Mouse (Mus musculus) midbrain, embryonic 14.5 days (tissue): ENCODE data around the gene Ppfibp1. TPM values are rescaled to one million over a fixed set of nuclear protein-coding genes. Genes with fewer than 3 reads are reported as not detected.

Experiments
- ATAC-seq: fragments of 200-750 bp; cut with Nextera tagmentation; 2 replicates; pipeline ENCODE4 v1.8.0; 2017; ENCODE audit warnings: moderate number of reproducible peaks, moderate library complexity; ENCODE audit not compliant: low FRiP score, low TSS enrichment
- DNase-seq: peaks from one replicate; pipeline ENCODE4 v3.0.0-alpha.2; 2015
- H3K27ac ChIP-seq: fragments of 300-500 bp; sonication (generic); replicated peaks from 2 replicates; pipeline ENCODE4 v1.5.1; 2014; ENCODE audit warnings: mild to moderate bottlenecking, low read depth, low read length, moderate library complexity
- H3K27me3 ChIP-seq: fragments of 300-500 bp; sonication (generic); 2 replicates; pipeline ENCODE4 v1.6.1; 2014; ENCODE audit warnings: low read length, control low read depth, mixed read lengths; ENCODE audit not compliant: control insufficient read depth, insufficient read depth
- H3K36me3 ChIP-seq: fragments of 300-500 bp; sonication (generic); 2 replicates; pipeline ENCODE4 v1.6.1; 2014; ENCODE audit warnings: low read length, control low read depth; ENCODE audit not compliant: control insufficient read depth, insufficient read depth
- H3K4me1 ChIP-seq: fragments of 300-500 bp; sonication (generic); 2 replicates; pipeline ENCODE4 v1.6.1; 2014; ENCODE audit warnings: mild to moderate bottlenecking, antibody characterized with exemption, low read length, control low read depth; ENCODE audit not compliant: control insufficient read depth, insufficient read depth
- H3K4me2 ChIP-seq: fragments of 300-500 bp; sonication (generic); 2 replicates; pipeline ENCODE4 v1.6.1; 2014; ENCODE audit warnings: mild to moderate bottlenecking, low read length, moderate library complexity
- H3K4me3 ChIP-seq: fragments of 300-500 bp; sonication (generic); replicated peaks from 2 replicates; pipeline ENCODE4 v1.5.1; 2014; ENCODE audit warnings: low read depth, low read length
- H3K9ac ChIP-seq: fragments of 300-500 bp; sonication (generic); replicated peaks from 2 replicates; pipeline ENCODE4 v1.6.1; 2014; ENCODE audit warnings: mild to moderate bottlenecking, low read length, moderate library complexity
- H3K9me3 ChIP-seq: fragments of 300-500 bp; sonication (generic); 2 replicates; pipeline ENCODE4 v1.6.1; 2016; ENCODE audit warnings: low read length, control low read depth, mixed read lengths; ENCODE audit not compliant: control insufficient read depth
- WGBS: fragments of 180-500 bp; shearing (Covaris S2); extraction: QIAGEN DNeasy Blood & Tissue Kit; methylation state at CpG from one replicate; pipeline ENCODE4 v1.1.7; 2014; 5-methylcytosine and 5-hydroxymethylcytosine counted together
- polyA plus RNA-seq: library from polyadenylated mRNA; unstranded; fragments of >200 nt; fragmentation: Nextera tagmentation; extraction: Ambion mirVana; gene quantifications from 2 replicates; pipeline ENCODE4 v1.2.1, GENCODE M21; 2014

Gene Ppfibp1
- polyA plus RNA-seq, 1 experiment from 2014 or later = 13.4 TPM

DNA sequence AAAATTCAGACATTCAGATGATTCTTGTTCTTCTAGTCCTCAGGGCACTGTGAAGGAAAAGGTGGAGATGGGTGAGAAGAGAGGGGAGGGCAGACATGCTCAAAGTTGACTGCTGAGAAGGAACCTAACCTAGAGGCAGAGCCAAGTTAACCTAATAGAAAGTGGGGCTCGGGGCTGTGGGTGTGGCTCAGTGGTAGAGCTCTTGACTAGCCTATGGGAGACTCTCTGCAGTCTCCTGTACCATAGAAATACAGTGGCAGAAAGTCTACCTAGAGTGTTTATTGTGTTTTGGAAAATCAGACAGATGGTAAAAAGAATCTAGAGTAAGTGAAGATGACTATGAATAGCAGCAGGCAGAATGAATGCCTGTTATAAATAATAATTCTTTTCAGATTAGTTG is 67.2 kb downstream of the Ppfibp1 start:
- no peak for ATAC-seq

DNA sequence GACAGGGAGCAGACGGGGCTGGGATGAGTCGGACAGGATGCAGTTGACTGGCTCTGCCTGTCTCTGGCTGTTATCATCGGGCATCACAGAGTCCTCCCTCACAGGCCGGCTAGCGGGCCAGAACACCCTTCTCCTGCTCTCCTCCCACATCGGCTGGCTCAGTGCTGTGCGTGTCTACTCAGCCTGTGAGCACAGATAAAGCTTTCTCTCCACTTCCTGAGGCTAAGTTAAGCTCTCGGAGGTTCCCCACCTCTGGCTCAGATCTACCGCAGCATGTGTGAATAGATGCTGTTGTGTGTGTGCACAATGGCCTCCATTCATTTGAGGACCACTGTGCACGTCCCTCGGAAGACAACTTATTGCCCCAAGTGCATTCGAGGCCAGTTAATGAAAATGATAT is 67.6 kb downstream of the Ppfibp1 start:
- 10% methylated on average over 12 of the region's 12 CpGs for WGBS
- H3K27ac ChIP-seq = no peak overlapping the region
- no peak overlapping the region for H3K9ac ChIP-seq
- no peaks in the 10 kb centered on the region for H3K9me3 ChIP-seq
- H3K4me1 ChIP-seq = peaks cover 4% of the 10 kb centered on the region; the same call in 1 of the 2 replicates
- H3K36me3 ChIP-seq = no peaks in the 10 kb centered on the region
- DNase-seq (peak; percentile 19), ATAC-seq (no peak)
- H3K4me2 ChIP-seq = no peak overlapping the region
- H3K4me3 ChIP-seq = no peak overlapping the region
- H3K27me3 ChIP-seq = no peaks in the 10 kb centered on the region

More for the DNA sequence above, 67.2 kb downstream of the Ppfibp1 start:
- no peak for DNase-seq
- no peaks in the 10 kb centered on the region for H3K27me3 ChIP-seq
- H3K36me3 ChIP-seq = no peaks in the 10 kb centered on the region
- no peak overlapping the region for H3K4me3 ChIP-seq
- H3K4me1 ChIP-seq = peaks cover 6% of the 10 kb centered on the region; the same call in 1 of the 2 replicates
- no peak overlapping the region for H3K4me2 ChIP-seq
- no peaks in the 10 kb centered on the region for H3K9me3 ChIP-seq
- H3K9ac ChIP-seq = no peak overlapping the region
- no peak overlapping the region for H3K27ac ChIP-seq
- 71% methylated on average over 1 of the region's 1 CpGs for WGBS

DNA sequence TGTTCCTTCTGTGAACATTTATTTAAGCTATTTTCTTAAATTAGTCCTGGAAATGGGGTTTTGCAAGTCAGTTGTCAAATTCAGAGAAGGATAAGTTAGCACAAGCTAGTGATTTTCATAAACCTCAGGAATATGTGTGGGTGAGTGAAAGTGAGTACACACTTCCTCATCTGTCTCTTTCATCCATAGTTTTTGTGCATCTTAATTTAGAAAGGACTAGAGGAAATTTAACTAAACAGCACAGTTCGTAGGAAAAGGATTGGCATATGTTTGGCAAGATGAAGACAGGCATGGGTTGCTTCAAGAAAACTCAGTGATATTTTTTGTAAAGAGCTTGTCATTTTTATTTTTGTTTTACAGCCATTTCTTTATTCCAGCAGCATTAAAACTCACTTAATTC is 68.7 kb downstream of the Ppfibp1 start:
- Histone ChIP-seq H3K4me2 (no peak overlapping the region), H3K27me3 (no peaks in the 10 kb centered on the region), H3K27ac (no peak overlapping the region), H3K9ac (no peak overlapping the region), H3K4me1 (peaks cover 4% of the 10 kb centered on the region; the same call in 1 of the 2 replicates), H3K4me3 (no peak overlapping the region), H3K9me3 (no peaks in the 10 kb centered on the region), H3K36me3 (no peaks in the 10 kb centered on the region)
- DNase-seq (no peak), ATAC-seq (no peak)
- 90% methylated on average over 1 of the region's 1 CpGs for WGBS

DNA sequence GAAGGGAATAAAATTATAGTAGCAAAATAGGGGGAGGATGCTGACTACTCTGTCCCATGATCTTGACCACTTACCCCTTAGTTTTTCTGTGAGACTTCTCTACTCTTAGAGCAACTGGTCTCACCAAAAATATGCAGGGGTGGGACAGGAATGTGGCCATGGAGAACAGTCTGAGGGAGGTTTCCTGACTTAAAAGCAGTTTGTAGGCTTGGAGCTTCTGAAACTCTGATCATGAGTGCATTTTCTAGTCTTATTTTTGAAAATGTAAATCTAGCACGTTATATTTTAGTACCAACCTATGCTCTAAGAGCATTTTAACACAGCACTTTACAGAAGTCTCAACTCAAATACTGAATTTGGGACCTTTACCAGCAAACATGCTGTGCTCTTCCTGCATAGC is 70.4 kb downstream of the Ppfibp1 start:
- Histone ChIP-seq H3K9me3 (no peaks in the 10 kb centered on the region), H3K9ac (no peak overlapping the region), H3K4me3 (no peak overlapping the region), H3K27ac (no peak overlapping the region), H3K27me3 (no peaks in the 10 kb centered on the region), H3K4me1 (peaks cover 4% of the 10 kb centered on the region; the same call in 1 of the 2 replicates), H3K4me2 (no peak overlapping the region), H3K36me3 (no peaks in the 10 kb centered on the region)
- ATAC-seq (no peak), DNase-seq (no peak)
- 78% methylated on average over 1 of the region's 1 CpGs for WGBS

DNA sequence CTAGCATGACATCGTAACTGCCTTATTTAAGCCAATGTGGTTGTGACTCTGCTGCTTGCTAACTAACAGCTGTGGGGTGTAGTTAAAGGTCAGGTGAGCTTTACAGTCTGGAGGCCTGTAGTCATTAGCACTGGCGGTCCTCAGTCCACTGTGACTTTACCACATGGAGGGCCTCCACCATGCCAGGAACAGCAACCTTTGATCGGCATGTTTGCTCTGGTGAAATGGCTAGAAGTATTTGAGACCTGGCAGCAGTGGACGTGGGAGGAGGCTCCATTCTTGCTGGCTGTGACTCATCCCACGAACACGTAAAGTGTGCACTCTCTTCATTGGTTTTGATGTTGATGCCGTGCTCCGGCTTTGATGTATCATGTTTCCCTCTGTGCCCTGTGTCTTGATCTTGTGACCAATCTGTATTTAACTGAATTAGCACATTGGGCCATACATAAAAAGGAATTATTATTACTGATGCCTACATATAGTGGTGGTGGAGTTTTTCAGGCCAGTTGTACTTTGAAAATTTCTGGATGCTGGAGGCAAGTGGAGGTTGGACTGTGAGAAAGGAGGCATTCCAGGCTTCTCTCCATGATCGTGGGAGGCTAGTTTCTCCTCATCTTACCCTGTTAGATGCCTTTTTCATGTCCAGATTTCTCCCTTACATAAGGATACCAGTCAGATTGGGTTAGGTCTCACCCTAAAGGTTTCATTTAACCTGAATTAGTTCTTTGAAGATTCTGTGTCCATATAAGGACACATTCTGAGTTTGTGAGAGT is 71.8 kb downstream of the Ppfibp1 start:
- no peaks in the 10 kb centered on the region for H3K9me3 ChIP-seq
- H3K27me3 ChIP-seq = no peaks in the 10 kb centered on the region
- H3K4me2 ChIP-seq = no peak overlapping the region
- H3K36me3 ChIP-seq = no peaks in the 10 kb centered on the region
- no peak overlapping the region for H3K9ac ChIP-seq
- DNase-seq = no peak
- H3K4me1 ChIP-seq = peaks cover 4% of the 10 kb centered on the region; the same call in 1 of the 2 replicates
- ATAC-seq = no peak
- no peak overlapping the region for H3K27ac ChIP-seq
- H3K4me3 ChIP-seq = no peak overlapping the region
- WGBS = 94% methylated on average over 9 of the region's 9 CpGs

DNA sequence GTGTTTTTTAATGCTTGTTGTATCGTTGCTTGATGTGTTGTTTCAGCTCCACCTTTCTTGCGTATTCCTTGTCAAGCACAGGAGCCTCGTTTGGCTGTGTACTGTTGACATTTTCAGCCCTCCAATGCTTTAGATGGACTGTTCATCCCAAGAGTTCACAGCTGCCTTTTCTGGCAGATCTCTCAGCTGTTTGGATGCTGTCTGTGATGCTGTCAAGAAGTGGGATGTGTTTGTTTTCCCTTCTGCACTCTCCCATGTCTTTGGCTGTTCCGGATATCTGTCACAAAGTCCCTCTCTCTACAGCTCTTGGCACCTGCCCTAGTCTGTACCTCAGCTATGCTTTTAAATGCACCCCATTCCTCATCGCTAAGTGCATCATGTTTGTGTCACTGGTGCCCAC is 72.7 kb downstream of the Ppfibp1 start:
- WGBS = 85% methylated on average over 5 of the region's 5 CpGs
- DNase-seq = no peak
- H3K9ac ChIP-seq = no peak overlapping the region
- H3K4me2 ChIP-seq = no peak overlapping the region
- no peak overlapping the region for H3K27ac ChIP-seq
- H3K9me3 ChIP-seq = no peaks in the 10 kb centered on the region
- peaks cover under 1% of the 10 kb centered on the region; the same call in 1 of the 2 replicates for H3K4me1 ChIP-seq
- H3K36me3 ChIP-seq = no peaks in the 10 kb centered on the region
- no peak overlapping the region for H3K4me3 ChIP-seq
- H3K27me3 ChIP-seq = no peaks in the 10 kb centered on the region
- ATAC-seq = no peak

DNA sequence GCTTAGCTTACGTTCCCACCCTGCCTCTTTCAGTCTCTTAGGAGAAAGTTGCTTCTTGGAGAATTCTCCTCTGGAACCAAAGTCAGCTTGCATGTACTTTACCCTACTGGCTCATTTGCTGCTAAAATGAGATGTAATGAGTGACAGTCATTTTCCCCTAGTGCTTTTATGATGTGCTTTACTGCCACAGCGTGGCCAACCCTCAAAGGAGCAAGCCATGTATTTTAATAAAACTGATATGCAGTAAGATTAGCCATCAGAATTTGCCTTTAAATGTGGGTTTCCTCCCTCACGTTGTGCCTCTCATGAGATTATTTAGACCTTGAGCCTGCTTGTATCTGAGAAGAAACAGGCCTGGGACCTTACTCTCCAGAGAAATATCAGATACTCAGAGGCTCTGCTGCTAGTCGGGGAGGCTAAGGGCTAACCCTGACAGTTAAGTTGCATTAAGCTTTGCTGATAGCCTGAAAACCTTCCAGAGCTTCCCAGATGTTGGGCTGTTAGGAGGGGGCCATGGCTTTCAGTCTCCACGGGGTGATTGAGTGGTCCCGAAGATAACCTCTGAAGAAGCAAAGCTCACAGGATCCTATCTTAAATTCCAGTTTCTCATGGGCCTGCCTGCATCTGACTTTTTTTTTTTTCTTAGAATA is 73.7 kb downstream of the Ppfibp1 start:
- Histone ChIP-seq H3K4me1 (no peaks in the 10 kb centered on the region), H3K4me2 (no peak overlapping the region), H3K9ac (no peak overlapping the region), H3K27ac (no peak overlapping the region), H3K9me3 (no peaks in the 10 kb centered on the region), H3K36me3 (no peaks in the 10 kb centered on the region), H3K4me3 (no peak overlapping the region), H3K27me3 (no peaks in the 10 kb centered on the region)
- DNase-seq (peak; percentile 22), ATAC-seq (no peak)
- 78% methylated on average over 6 of the region's 6 CpGs for WGBS

DNA sequence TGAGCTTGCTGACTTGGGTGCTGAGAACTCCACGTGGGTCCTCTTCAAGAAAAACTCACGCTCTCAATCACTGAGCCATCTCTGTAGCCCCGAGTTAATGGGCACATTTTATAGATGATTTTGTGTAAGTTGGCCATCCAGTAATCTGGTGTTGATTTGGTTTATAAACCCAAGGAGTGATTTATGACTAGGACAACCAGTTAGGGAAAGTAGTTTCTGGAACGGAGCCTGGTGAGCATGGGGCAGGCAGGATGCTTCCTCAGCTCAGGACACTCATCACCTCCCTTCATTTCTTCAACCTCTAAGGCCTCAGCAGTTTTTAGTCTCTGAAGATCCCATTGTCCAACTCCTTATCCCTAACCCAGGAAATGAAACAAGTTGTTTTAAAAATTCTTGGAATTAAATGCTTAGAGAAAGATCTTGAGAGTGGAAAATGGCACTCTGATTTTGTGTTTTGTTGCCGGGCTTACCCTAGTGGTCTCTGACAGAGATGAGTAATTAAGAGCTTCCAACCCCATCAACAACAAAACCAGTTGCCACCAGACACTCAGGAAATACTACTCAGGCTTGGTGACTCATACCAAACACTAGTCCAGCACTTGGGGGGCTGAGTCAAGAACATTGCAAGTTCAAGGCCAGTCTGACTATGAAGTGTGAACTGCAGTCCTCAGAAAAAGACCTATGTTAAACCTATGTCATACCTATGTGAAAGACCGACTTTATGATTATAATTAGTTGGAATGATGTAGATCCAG is 75.3 kb downstream of the Ppfibp1 start:
- no peak overlapping the region for H3K9ac ChIP-seq
- H3K9me3 ChIP-seq = no peaks in the 10 kb centered on the region
- no peaks in the 10 kb centered on the region for H3K27me3 ChIP-seq
- no peak overlapping the region for H3K4me3 ChIP-seq
- no peaks in the 10 kb centered on the region for H3K36me3 ChIP-seq
- no peak overlapping the region for H3K4me2 ChIP-seq
- no peak for ATAC-seq
- H3K27ac ChIP-seq = no peak overlapping the region
- 96% methylated on average over 6 of the region's 6 CpGs for WGBS
- DNase-seq = no peak
- H3K4me1 ChIP-seq = no peaks in the 10 kb centered on the region
